Mouse (Mus musculus) CH12F3 (cell line): ENCODE results near the gene Neurod1.

ENCODE experiments used
- in situ Hi-C: fragments of 300-500 bp; cut with MboI; formaldehyde crosslinking; loops from 2 replicates; pipeline ENCODE4 v1.14.3; 2020; ENCODE audit warnings: low sequenced_read_pairs

The Neurod1 gene

DNA sequence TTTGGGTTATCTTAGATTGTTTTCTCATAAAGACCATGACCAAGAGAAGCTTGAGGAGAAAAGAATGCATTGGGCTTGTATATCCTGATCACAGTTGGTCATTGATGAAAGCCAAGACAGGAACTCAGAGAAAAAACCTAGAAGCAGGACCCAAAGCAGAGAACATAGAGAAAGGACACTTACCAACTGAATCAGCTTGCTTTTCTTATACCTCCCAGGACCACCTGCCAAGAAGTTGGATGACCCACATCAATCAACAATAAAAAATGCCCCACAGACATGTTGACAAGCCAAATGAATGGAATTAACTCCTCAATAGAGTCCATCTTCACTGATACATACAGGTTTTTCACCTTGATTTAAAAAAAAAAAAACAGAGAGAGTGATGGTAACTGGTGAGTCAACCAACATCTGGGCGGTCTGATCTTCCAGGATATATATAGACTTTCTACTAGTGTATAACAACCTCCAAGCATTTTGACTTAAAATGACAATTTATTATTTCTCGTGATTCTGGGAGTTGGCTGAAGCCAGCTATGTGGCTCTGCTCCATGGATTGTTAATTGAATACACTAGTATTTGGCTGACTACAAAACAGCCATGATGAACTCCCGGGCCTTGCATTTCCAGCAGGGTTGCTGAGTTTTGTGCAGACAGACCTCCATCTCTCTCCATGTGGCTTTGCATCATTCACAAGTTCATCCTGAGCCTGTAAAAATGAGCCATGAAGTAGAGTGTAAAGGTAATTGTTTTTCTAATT, 12.5 kb downstream of the Neurod1 start:
- in situ Hi-C loops = no loop called here

- in situ Hi-C loops = no loop called here
These were observed 13.2 kb downstream of the Neurod1 start for GRCm38 (mm10) chr2:79443401-79443800.

- in situ Hi-C loops = no loop called here
These were observed 13.6 kb downstream of the Neurod1 start for GRCm38 (mm10) chr2:79442906-79443305.

GRCm38 (mm10) chr2:79442227-79442626, 14.3 kb downstream of the Neurod1 start:
- in situ Hi-C loops = no loop called here

- in situ Hi-C loops = no loop called here
These were observed 26.5 kb downstream of the Neurod1 start for GRCm38 (mm10) chr2:79430061-79430460.

- in situ Hi-C loops = no loop called here
These were observed 26.9 kb downstream of the Neurod1 start for GRCm38 (mm10) chr2:79429650-79430049.

GRCm38 (mm10) chr2:79429108-79429507, 27.4 kb downstream of the Neurod1 start:
- in situ Hi-C loops = no loop called here

GRCm38 (mm10) chr2:79428569-79429104, 27.9 kb downstream of the Neurod1 start:
- in situ Hi-C loops = no loop called here

GRCm38 (mm10) chr2:79428022-79428421, 28.5 kb downstream of the Neurod1 start:
- in situ Hi-C loops = no loop called here

GRCm38 (mm10) chr2:79421696-79422095, 34.9 kb downstream of the Neurod1 start:
- in situ Hi-C loops = no loop called here

GRCm38 (mm10) chr2:79414505-79414904, 42.0 kb downstream of the Neurod1 start:
- in situ Hi-C loops = no loop called here

DNA sequence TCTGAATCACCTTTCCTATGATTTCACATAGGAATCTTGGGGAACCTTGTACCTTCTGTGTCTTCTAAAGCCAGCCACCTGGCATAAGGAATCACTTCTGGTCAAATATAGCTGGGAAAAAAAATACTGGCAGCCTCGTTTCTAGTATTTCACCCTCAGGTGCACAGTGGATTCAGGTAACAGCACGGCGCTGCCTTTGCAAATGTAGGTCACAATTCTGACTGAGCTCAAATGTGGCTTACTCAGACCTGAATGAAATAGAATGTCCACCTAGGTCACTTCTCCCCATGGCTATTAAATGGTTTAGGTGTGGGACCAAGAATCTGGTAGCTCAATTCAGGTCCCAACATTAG, 45.7 kb downstream of the Neurod1 start:
- in situ Hi-C loops = no loop called here

- in situ Hi-C loops = no loop called here
These were observed 46.2 kb downstream of the Neurod1 start for GRCm38 (mm10) chr2:79410247-79410902.

DNA sequence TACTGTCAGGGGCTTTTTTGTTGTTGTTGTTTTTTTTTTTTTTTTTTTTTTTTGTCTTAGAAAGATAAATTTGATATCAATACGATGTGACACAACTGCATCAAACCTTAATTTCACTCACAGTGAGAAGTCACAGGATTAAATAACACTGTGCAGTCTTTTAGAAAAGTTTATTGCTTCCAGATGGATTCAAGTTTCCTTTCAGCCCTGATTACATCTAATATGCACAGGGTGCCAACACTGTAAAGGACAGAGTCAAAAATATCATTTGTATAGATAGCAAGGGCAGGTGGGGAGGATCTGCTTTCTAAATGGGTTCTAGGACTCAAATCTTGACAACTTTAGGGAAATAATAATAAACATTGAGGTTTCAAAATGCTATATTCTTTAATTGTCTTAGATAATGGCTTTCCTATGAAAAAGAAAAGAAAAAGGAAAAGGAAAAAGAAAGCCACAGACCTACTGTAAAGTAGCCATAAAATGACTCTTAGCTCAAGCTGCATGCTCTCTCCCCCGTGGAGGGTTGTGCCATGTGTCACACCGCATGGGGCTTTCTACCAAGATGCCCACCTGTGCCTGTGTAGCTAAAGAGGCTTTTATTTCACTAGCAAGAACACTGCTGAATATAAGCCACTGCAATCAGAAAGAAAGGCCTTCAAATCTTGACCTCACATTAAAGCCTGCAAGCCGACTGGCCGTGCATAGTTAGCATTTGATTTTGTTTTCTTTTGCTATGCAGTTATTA, 50.7 kb downstream of the Neurod1 start:
- in situ Hi-C loops = no loop called here
